Mouse (Mus musculus): ENCODE results near the gene Rtl6. TPM values are rescaled to one million over a fixed set of nuclear protein-coding genes. Genes with fewer than 3 reads are reported as not detected.

The Rtl6 gene
- polyA plus RNA-seq, 1 experiment from 2014 or later = 11.4 TPM

DNA sequence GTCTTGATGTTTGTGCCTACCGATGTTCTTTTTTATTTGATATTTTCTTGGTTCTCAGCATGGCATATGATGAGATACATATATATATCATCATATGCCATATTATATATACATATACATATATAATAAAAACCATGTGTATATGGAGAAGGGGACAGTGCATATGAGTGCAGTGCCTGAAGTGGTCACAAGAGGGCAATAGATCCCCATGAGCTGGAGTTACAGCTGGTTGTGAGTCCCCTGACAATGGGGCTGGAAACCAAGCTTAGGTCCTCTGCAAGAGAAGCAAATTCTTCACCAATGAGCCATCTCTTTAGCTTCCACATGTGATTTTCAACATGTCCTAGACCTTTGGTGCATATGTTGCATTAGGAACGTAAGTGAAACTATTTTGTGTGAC lies 21.7 kb downstream of the Rtl6 start:
- WGBS = 90% methylated on average over 2 of the region's 2 CpGs

GRCm38 (mm10) chr15:84532211-84532610 lies 25.4 kb downstream of the Rtl6 start:
- no peaks in the 10 kb centered on the region for H3K36me3 ChIP-seq
- H3K4me1 ChIP-seq = no peaks in the 10 kb centered on the region
- H3K4me3 ChIP-seq = no peak overlapping the region
- H3K9ac ChIP-seq = no peak overlapping the region
- no peak overlapping the region for H3K27ac ChIP-seq
- 55% methylated on average over 2 of the region's 2 CpGs for WGBS
- H3K9me3 ChIP-seq = no peaks in the 10 kb centered on the region
- no peak for ATAC-seq (ENCODE audit: borderline replicate concordance, extremely low read depth, low FRiP score, low TSS enrichment)
- H3K4me2 ChIP-seq = no peak overlapping the region
- H3K27me3 ChIP-seq = no peaks in the 10 kb centered on the region

More for the DNA sequence above, 21.7 kb downstream of the Rtl6 start:
- no peak overlapping the region for H3K4me2 ChIP-seq
- no peak for ATAC-seq (ENCODE audit: borderline replicate concordance, extremely low read depth, low FRiP score, low TSS enrichment)
- H3K4me1 ChIP-seq = no peaks in the 10 kb centered on the region
- no peaks in the 10 kb centered on the region for H3K27me3 ChIP-seq
- no peak overlapping the region for H3K9ac ChIP-seq
- H3K27ac ChIP-seq = no peak overlapping the region
- no peaks in the 10 kb centered on the region for H3K9me3 ChIP-seq
- no peak overlapping the region for H3K4me3 ChIP-seq
- H3K36me3 ChIP-seq = no peaks in the 10 kb centered on the region

GRCm38 (mm10) chr15:84531535-84531934 lies 26.1 kb downstream of the Rtl6 start:
- no peak overlapping the region for H3K27ac ChIP-seq
- no peak overlapping the region for H3K4me2 ChIP-seq
- 58% methylated on average over 10 of the region's 10 CpGs for WGBS
- no peaks in the 10 kb centered on the region for H3K9me3 ChIP-seq
- H3K36me3 ChIP-seq = no peaks in the 10 kb centered on the region
- no peaks in the 10 kb centered on the region for H3K4me1 ChIP-seq
- H3K27me3 ChIP-seq = no peaks in the 10 kb centered on the region
- no peak overlapping the region for H3K4me3 ChIP-seq
- H3K9ac ChIP-seq = no peak overlapping the region
- no peak for ATAC-seq (ENCODE audit: borderline replicate concordance, extremely low read depth, low FRiP score, low TSS enrichment)

DNA sequence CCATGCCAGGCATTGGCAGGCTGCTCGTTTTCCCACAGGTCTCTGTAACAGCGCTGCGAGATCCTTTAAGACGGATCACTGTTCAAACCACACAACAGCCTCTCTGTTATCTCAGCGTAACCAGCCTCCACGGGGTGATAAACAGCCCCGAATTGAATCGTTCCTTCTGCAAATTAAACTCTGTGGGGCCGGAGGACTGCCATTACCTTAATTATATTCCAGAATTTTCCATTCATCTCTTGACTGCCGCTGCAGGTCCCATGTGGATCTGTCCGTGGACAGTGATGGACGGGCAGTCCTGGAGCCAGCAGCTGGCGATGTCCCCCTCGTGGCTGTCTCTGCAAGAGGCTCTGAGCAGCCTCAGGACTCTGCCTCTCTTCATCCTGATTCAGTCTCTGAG lies 30.7 kb downstream of the Rtl6 start:
- H3K27me3 ChIP-seq = no peaks in the 10 kb centered on the region
- no peak overlapping the region for H3K4me2 ChIP-seq
- H3K36me3 ChIP-seq = no peaks in the 10 kb centered on the region
- H3K4me3 ChIP-seq = no peak overlapping the region
- no peaks in the 10 kb centered on the region for H3K4me1 ChIP-seq
- H3K9ac ChIP-seq = no peak overlapping the region
- 56% methylated on average over 14 of the region's 14 CpGs for WGBS
- no peaks in the 10 kb centered on the region for H3K9me3 ChIP-seq
- ATAC-seq (ENCODE audit: borderline replicate concordance, extremely low read depth, low FRiP score, low TSS enrichment) = no peak
- H3K27ac ChIP-seq = no peak overlapping the region

DNA sequence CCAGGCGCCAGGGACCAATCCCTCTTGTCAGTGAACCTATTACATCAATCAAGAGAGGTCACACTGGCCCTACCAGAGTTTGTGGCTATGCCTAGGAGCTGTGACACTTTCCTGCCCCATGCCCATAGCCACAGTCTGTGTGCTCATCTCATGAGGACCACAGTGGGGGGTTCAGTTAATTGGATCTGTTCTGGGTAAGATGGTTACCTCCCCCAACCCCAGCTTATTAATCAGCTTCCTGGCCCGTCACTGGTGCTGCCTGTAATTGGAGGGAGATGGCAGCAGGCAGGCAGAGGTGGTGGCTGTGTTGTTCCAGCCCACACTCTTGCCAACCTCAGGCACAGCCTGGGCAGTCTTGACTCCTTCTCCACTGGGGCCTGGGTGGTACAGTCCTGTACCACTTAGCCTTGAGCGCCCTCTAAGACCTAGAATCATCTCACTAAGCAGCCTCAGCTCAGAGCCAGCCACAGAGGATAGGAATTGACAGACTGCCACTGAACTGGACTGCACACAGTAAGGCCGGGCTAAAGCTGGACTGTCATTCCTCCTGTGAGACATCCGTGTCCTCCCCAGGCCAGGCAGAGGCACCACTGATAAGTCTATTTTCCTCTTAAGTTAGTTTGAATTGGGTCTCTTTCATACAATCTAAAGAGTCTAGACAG lies 32.3 kb downstream of the Rtl6 start:
- no peak overlapping the region for H3K4me3 ChIP-seq
- H3K4me1 ChIP-seq = no peaks in the 10 kb centered on the region
- no peaks in the 10 kb centered on the region for H3K27me3 ChIP-seq
- ATAC-seq (ENCODE audit: borderline replicate concordance, extremely low read depth, low FRiP score, low TSS enrichment) = 0 out of 2 replicates have a peak, but pooled peaks have one; percentile 4
- no peak overlapping the region for H3K9ac ChIP-seq
- no peak overlapping the region for H3K27ac ChIP-seq
- H3K4me2 ChIP-seq = no peak overlapping the region
- WGBS = 58% methylated on average over 5 of the region's 5 CpGs
- H3K36me3 ChIP-seq = no peaks in the 10 kb centered on the region
- no peaks in the 10 kb centered on the region for H3K9me3 ChIP-seq

- no peak for ATAC-seq (ENCODE audit: borderline replicate concordance, extremely low read depth, low FRiP score, low TSS enrichment)
- Histone ChIP-seq H3K36me3 (no peaks in the 10 kb centered on the region), H3K4me3 (no peak overlapping the region), H3K27ac (no peak overlapping the region), H3K4me2 (no peak overlapping the region), H3K9ac (no peak overlapping the region), H3K27me3 (no peaks in the 10 kb centered on the region), H3K9me3 (no peaks in the 10 kb centered on the region), H3K4me1 (no peaks in the 10 kb centered on the region)
- WGBS = 75% methylated on average over 8 of the region's 8 CpGs
Measured at GRCm38 (mm10) chr15:84522953-84523689, 34.5 kb downstream of the Rtl6 start.

DNA sequence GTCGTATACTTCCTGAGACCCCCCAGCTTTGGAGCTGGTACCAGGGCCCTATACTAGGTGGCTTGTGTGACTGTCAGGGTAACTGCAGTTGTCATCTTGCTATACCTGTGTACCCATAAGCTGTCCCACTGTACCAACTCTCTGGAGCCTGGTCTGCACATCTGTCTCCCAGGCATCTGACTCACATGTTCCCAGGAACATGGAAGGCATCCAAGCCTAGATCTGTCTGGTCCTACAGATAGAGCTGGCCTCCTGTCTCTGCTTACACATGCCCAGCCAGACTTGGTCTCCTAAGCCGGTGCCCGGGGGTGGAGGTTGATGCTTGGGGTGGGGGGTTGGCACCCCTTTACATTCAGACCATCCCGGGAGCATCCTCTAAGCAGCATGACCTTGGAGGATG lies 36.1 kb downstream of the Rtl6 start:
- no peak for ATAC-seq (ENCODE audit: borderline replicate concordance, extremely low read depth, low FRiP score, low TSS enrichment)
- Histone ChIP-seq H3K27me3 (no peaks in the 10 kb centered on the region), H3K27ac (no peak overlapping the region), H3K9me3 (no peaks in the 10 kb centered on the region), H3K4me1 (no peaks in the 10 kb centered on the region), H3K4me3 (no peak overlapping the region), H3K36me3 (no peaks in the 10 kb centered on the region), H3K4me2 (no peak overlapping the region), H3K9ac (no peak overlapping the region)
- WGBS = 74% methylated on average over 4 of the region's 4 CpGs

GRCm38 (mm10) chr15:84518540-84518939 lies 39.1 kb downstream of the Rtl6 start:
- H3K9ac ChIP-seq = no peak overlapping the region
- no peaks in the 10 kb centered on the region for H3K4me1 ChIP-seq
- no peak for ATAC-seq (ENCODE audit: borderline replicate concordance, extremely low read depth, low FRiP score, low TSS enrichment)
- H3K36me3 ChIP-seq = no peaks in the 10 kb centered on the region
- WGBS = 48% methylated on average over 8 of the region's 8 CpGs
- no peak overlapping the region for H3K27ac ChIP-seq
- no peak overlapping the region for H3K4me3 ChIP-seq
- H3K4me2 ChIP-seq = no peak overlapping the region
- no peaks in the 10 kb centered on the region for H3K27me3 ChIP-seq
- no peaks in the 10 kb centered on the region for H3K9me3 ChIP-seq

DNA sequence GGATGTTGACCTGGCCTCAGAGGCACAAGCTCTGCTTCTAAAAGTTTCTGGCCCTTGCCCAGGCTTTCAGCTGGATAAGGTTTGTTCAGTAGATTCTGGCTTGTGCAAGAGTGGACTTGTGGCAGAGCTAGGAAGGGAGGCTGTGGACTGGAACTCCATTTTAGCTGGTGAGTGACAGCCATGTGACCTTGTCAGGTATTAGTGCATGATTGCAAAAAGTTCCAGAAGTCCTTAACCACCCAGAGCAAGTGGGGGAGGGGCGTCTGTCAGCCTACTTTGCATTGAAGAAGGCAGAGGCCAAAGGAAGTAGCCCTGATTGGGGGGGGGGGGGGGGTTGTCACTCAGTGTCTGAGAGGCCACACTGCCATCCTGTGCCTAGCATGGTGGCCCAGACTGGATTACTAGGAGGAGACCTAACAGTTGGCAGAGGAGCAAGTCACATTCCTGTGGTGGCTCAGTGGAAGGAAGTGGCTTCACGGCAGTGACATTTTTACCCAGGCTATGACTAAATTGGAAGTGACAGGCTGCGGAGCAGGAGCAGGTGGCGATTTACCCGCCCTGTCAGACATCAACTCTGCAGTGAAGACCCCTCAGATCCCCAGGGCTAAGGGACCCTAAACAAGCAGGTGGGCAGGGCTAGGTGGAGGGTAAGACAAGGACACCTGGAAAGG lies 44.9 kb downstream of the Rtl6 start:
- no peaks in the 10 kb centered on the region for H3K9me3 ChIP-seq
- no peaks in the 10 kb centered on the region for H3K4me1 ChIP-seq
- H3K4me3 ChIP-seq = no peak overlapping the region
- no peak for ATAC-seq (ENCODE audit: borderline replicate concordance, extremely low read depth, low FRiP score, low TSS enrichment)
- H3K9ac ChIP-seq = no peak overlapping the region
- H3K27me3 ChIP-seq = no peaks in the 10 kb centered on the region
- no peak overlapping the region for H3K4me2 ChIP-seq
- WGBS = 43% methylated on average over 5 of the region's 5 CpGs
- H3K36me3 ChIP-seq = no peaks in the 10 kb centered on the region
- H3K27ac ChIP-seq = no peak overlapping the region

DNA sequence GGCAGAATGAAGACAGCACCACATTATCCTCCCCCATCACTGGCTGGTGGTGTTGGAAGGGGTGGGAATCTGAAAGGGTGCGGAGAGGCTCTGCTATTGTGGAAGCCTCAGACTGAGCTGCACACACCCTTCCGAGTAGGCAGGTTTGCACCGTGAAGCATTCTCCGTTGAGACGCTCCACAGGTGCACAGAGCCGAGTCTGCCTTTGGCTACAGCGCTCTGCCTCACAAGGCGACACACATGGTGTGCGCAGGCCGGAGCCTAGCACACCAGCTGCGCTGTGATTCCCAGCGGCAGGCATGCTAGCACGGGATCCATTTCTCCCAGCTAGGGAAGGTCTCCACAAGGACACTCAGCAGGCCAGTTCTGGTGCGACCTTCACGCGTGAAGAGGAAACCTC lies 47.6 kb downstream of the Rtl6 start:
- no peak overlapping the region for H3K4me2 ChIP-seq
- H3K27me3 ChIP-seq = no peaks in the 10 kb centered on the region
- no peaks in the 10 kb centered on the region for H3K9me3 ChIP-seq
- H3K36me3 ChIP-seq = no peaks in the 10 kb centered on the region
- no peaks in the 10 kb centered on the region for H3K4me1 ChIP-seq
- WGBS = 64% methylated on average over 16 of the region's 16 CpGs
- ATAC-seq (ENCODE audit: borderline replicate concordance, extremely low read depth, low FRiP score, low TSS enrichment) = no peak
- no peak overlapping the region for H3K9ac ChIP-seq
- H3K4me3 ChIP-seq = no peak overlapping the region
- H3K27ac ChIP-seq = no peak overlapping the region

DNA sequence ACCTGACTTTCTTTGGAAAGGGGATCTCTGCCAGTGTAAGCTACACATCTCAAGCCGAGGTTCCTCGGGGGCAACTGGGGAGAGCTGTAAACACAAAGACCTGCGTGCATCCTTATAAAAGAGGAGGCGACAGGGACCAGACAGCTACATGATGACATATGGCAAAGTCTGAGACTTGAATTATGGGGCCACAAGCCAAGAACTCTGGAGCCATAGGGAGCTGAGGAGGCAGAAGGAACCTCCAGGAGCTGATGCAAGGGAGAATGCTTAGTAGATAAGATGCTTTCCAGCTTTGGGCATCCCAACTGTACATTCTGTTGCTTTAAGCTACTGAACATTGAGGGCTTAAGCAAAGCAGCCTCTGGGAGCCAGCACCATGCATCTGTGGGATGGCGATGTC lies 48.5 kb downstream of the Rtl6 start:
- no peaks in the 10 kb centered on the region for H3K36me3 ChIP-seq
- H3K27me3 ChIP-seq = no peaks in the 10 kb centered on the region
- H3K4me2 ChIP-seq = no peak overlapping the region
- H3K27ac ChIP-seq = no peak overlapping the region
- H3K4me1 ChIP-seq = no peaks in the 10 kb centered on the region
- H3K9ac ChIP-seq = no peak overlapping the region
- no peak overlapping the region for H3K4me3 ChIP-seq
- WGBS = 47% methylated on average over 5 of the region's 5 CpGs
- no peaks in the 10 kb centered on the region for H3K9me3 ChIP-seq
- ATAC-seq (ENCODE audit: borderline replicate concordance, extremely low read depth, low FRiP score, low TSS enrichment) = no peak

GRCm38 (mm10) chr15:84506026-84506425 lies 51.6 kb downstream of the Rtl6 start:
- no peak for ATAC-seq (ENCODE audit: borderline replicate concordance, extremely low read depth, low FRiP score, low TSS enrichment)
- no peak overlapping the region for H3K4me2 ChIP-seq
- 71% methylated on average over 10 of the region's 10 CpGs for WGBS
- H3K27me3 ChIP-seq = no peaks in the 10 kb centered on the region
- H3K4me1 ChIP-seq = no peaks in the 10 kb centered on the region
- no peak overlapping the region for H3K27ac ChIP-seq
- H3K36me3 ChIP-seq = no peaks in the 10 kb centered on the region
- H3K9ac ChIP-seq = no peak overlapping the region
- H3K4me3 ChIP-seq = no peak overlapping the region
- no peaks in the 10 kb centered on the region for H3K9me3 ChIP-seq

All from lung, embryonic 15.5 days (tissue).